Mouse (Mus musculus): ENCODE measurements at regions not wholly inside any gene's neighbourhood (a gene's known extent, or its start where the extent isn't known, plus 50 kb on each side); places are given as distances from the start of the nearest gene placed in this dataset.

- H3K4me3 ChIP-seq (replicated peaks; ENCODE audit: low read length) = no peak overlapping the region
- no peak overlapping the region for H3K9ac ChIP-seq (ENCODE audit: low read length)
- no peak overlapping the region for H3K27ac ChIP-seq (ENCODE audit: low read length)
- 0 out of 2 replicates have a peak, but pooled peaks cover 4% of the 10 kb centered on the region for H3K4me1 ChIP-seq (ENCODE audit: control insufficient read depth, insufficient read depth, low read length)
- H3K4me2 ChIP-seq (ENCODE audit: low read depth, low read length) = no peak overlapping the region
- no peaks in the 10 kb centered on the region for H3K36me3 ChIP-seq (ENCODE audit: control insufficient read depth, insufficient read depth, low read length)
- H3K9me3 ChIP-seq (replicated peaks; ENCODE audit: control insufficient read depth, low read length) = no peaks in the 10 kb centered on the region
- no peaks in the 10 kb centered on the region for H3K27me3 ChIP-seq (ENCODE audit: control insufficient read depth, insufficient read depth, low read length)
- 35% methylated on average over 3 of the region's 3 CpGs for WGBS
- ATAC-seq (ENCODE audit: insufficient read depth, low FRiP score) = no peak
Measured at GRCm38 (mm10) chr10:60932855-60933254, 101.5 kb upstream of the Unc5b start.

GRCm38 (mm10) chr10:60931891-60932378 lies 100.6 kb upstream of the Unc5b start:
- Histone ChIP-seq H3K36me3 (ENCODE audit: control insufficient read depth, insufficient read depth, low read length) (no peaks in the 10 kb centered on the region), H3K4me3 (replicated peaks; ENCODE audit: low read length) (no peak overlapping the region), H3K9me3 (replicated peaks; ENCODE audit: control insufficient read depth, low read length) (no peaks in the 10 kb centered on the region), H3K4me2 (ENCODE audit: low read depth, low read length) (no peak overlapping the region), H3K4me1 (ENCODE audit: control insufficient read depth, insufficient read depth, low read length) (0 out of 2 replicates have a peak, but pooled peaks cover 4% of the 10 kb centered on the region), H3K27ac (ENCODE audit: low read length) (no peak overlapping the region), H3K9ac (ENCODE audit: low read length) (no peak overlapping the region), H3K27me3 (ENCODE audit: control insufficient read depth, insufficient read depth, low read length) (no peaks in the 10 kb centered on the region)
- ATAC-seq (ENCODE audit: insufficient read depth, low FRiP score) = no peak
- WGBS = 50% methylated on average over 22 of the region's 22 CpGs

GRCm38 (mm10) chr10:60928646-60929045 lies 97.3 kb upstream of the Unc5b start:
- no peak for ATAC-seq (ENCODE audit: insufficient read depth, low FRiP score)
- no peak overlapping the region for H3K4me2 ChIP-seq (ENCODE audit: low read depth, low read length)
- H3K27me3 ChIP-seq (ENCODE audit: control insufficient read depth, insufficient read depth, low read length) = no peaks in the 10 kb centered on the region
- no peak overlapping the region for H3K9ac ChIP-seq (ENCODE audit: low read length)
- 57% methylated on average over 7 of the region's 7 CpGs for WGBS
- H3K9me3 ChIP-seq (replicated peaks; ENCODE audit: control insufficient read depth, low read length) = no peaks in the 10 kb centered on the region
- H3K36me3 ChIP-seq (ENCODE audit: control insufficient read depth, insufficient read depth, low read length) = no peaks in the 10 kb centered on the region
- H3K4me1 ChIP-seq (ENCODE audit: control insufficient read depth, insufficient read depth, low read length) = no peaks in the 10 kb centered on the region
- H3K4me3 ChIP-seq (replicated peaks; ENCODE audit: low read length) = no peak overlapping the region
- H3K27ac ChIP-seq (ENCODE audit: low read length) = no peak overlapping the region

- Histone ChIP-seq H3K4me3 (replicated peaks; ENCODE audit: low read length) (no peak overlapping the region), H3K27ac (ENCODE audit: low read length) (no peak overlapping the region), H3K4me1 (ENCODE audit: control insufficient read depth, insufficient read depth, low read length) (no peaks in the 10 kb centered on the region), H3K27me3 (ENCODE audit: control insufficient read depth, insufficient read depth, low read length) (no peaks in the 10 kb centered on the region), H3K9me3 (replicated peaks; ENCODE audit: control insufficient read depth, low read length) (no peaks in the 10 kb centered on the region), H3K36me3 (ENCODE audit: control insufficient read depth, insufficient read depth, low read length) (no peaks in the 10 kb centered on the region), H3K9ac (ENCODE audit: low read length) (no peak overlapping the region), H3K4me2 (ENCODE audit: low read depth, low read length) (no peak overlapping the region)
- ATAC-seq (ENCODE audit: insufficient read depth, low FRiP score) = no peak
- WGBS = 63% methylated on average over 8 of the region's 8 CpGs
Measured at GRCm38 (mm10) chr10:60928164-60928563, 96.8 kb upstream of the Unc5b start.

GRCm38 (mm10) chr10:60926632-60927031 lies 95.3 kb upstream of the Unc5b start:
- no peak overlapping the region for H3K27ac ChIP-seq (ENCODE audit: low read length)
- H3K9ac ChIP-seq (ENCODE audit: low read length) = no peak overlapping the region
- 76% methylated on average over 12 of the region's 12 CpGs for WGBS
- H3K36me3 ChIP-seq (ENCODE audit: control insufficient read depth, insufficient read depth, low read length) = no peaks in the 10 kb centered on the region
- no peaks in the 10 kb centered on the region for H3K9me3 ChIP-seq (replicated peaks; ENCODE audit: control insufficient read depth, low read length)
- no peak for ATAC-seq (ENCODE audit: insufficient read depth, low FRiP score)
- no peaks in the 10 kb centered on the region for H3K4me1 ChIP-seq (ENCODE audit: control insufficient read depth, insufficient read depth, low read length)
- H3K4me2 ChIP-seq (ENCODE audit: low read depth, low read length) = no peak overlapping the region
- no peak overlapping the region for H3K4me3 ChIP-seq (replicated peaks; ENCODE audit: low read length)
- H3K27me3 ChIP-seq (ENCODE audit: control insufficient read depth, insufficient read depth, low read length) = no peaks in the 10 kb centered on the region

- Histone ChIP-seq H3K4me3 (replicated peaks; ENCODE audit: low read length) (no peak overlapping the region), H3K36me3 (ENCODE audit: control insufficient read depth, insufficient read depth, low read length) (no peaks in the 10 kb centered on the region), H3K27me3 (ENCODE audit: control insufficient read depth, insufficient read depth, low read length) (no peaks in the 10 kb centered on the region), H3K9ac (ENCODE audit: low read length) (no peak overlapping the region), H3K4me1 (ENCODE audit: control insufficient read depth, insufficient read depth, low read length) (no peaks in the 10 kb centered on the region), H3K4me2 (ENCODE audit: low read depth, low read length) (no peak overlapping the region), H3K27ac (ENCODE audit: low read length) (no peak overlapping the region), H3K9me3 (replicated peaks; ENCODE audit: control insufficient read depth, low read length) (no peaks in the 10 kb centered on the region)
- no peak for ATAC-seq (ENCODE audit: insufficient read depth, low FRiP score)
- WGBS = 56% methylated on average over 2 of the region's 2 CpGs
Measured at GRCm38 (mm10) chr10:60925644-60926043, 94.3 kb upstream of the Unc5b start.

GRCm38 (mm10) chr10:60925198-60925597 lies 93.8 kb upstream of the Unc5b start:
- WGBS = 48% methylated on average over 2 of the region's 2 CpGs
- Histone ChIP-seq H3K4me2 (ENCODE audit: low read depth, low read length) (no peak overlapping the region), H3K27ac (ENCODE audit: low read length) (no peak overlapping the region), H3K4me3 (replicated peaks; ENCODE audit: low read length) (no peak overlapping the region), H3K4me1 (ENCODE audit: control insufficient read depth, insufficient read depth, low read length) (no peaks in the 10 kb centered on the region), H3K9ac (ENCODE audit: low read length) (no peak overlapping the region), H3K9me3 (replicated peaks; ENCODE audit: control insufficient read depth, low read length) (no peaks in the 10 kb centered on the region), H3K27me3 (ENCODE audit: control insufficient read depth, insufficient read depth, low read length) (no peaks in the 10 kb centered on the region), H3K36me3 (ENCODE audit: control insufficient read depth, insufficient read depth, low read length) (no peaks in the 10 kb centered on the region)
- ATAC-seq (ENCODE audit: insufficient read depth, low FRiP score) = no peak

GRCm38 (mm10) chr10:60923806-60924205 lies 92.4 kb upstream of the Unc5b start:
- WGBS = 65% methylated on average over 11 of the region's 11 CpGs
- no peak for ATAC-seq (ENCODE audit: insufficient read depth, low FRiP score)
- H3K27ac ChIP-seq (ENCODE audit: low read length) = no peak overlapping the region
- H3K36me3 ChIP-seq (ENCODE audit: control insufficient read depth, insufficient read depth, low read length) = no peaks in the 10 kb centered on the region
- H3K4me2 ChIP-seq (ENCODE audit: low read depth, low read length) = no peak overlapping the region
- H3K9ac ChIP-seq (ENCODE audit: low read length) = no peak overlapping the region
- no peaks in the 10 kb centered on the region for H3K9me3 ChIP-seq (replicated peaks; ENCODE audit: control insufficient read depth, low read length)
- H3K27me3 ChIP-seq (ENCODE audit: control insufficient read depth, insufficient read depth, low read length) = no peaks in the 10 kb centered on the region
- no peaks in the 10 kb centered on the region for H3K4me1 ChIP-seq (ENCODE audit: control insufficient read depth, insufficient read depth, low read length)
- H3K4me3 ChIP-seq (replicated peaks; ENCODE audit: low read length) = no peak overlapping the region

- no peaks in the 10 kb centered on the region for H3K36me3 ChIP-seq (ENCODE audit: control insufficient read depth, insufficient read depth, low read length)
Measured at GRCm38 (mm10) chr10:60920621-60921020, 89.2 kb upstream of the Unc5b start.

GRCm38 (mm10) chr10:60918020-60918419 lies 86.6 kb upstream of the Unc5b start:
- no peak overlapping the region for H3K9ac ChIP-seq (ENCODE audit: low read length)
- no peak overlapping the region for H3K4me3 ChIP-seq (replicated peaks; ENCODE audit: low read length)
- H3K4me2 ChIP-seq (ENCODE audit: low read depth, low read length) = no peak overlapping the region
- H3K4me1 ChIP-seq (ENCODE audit: control insufficient read depth, insufficient read depth, low read length) = no peaks in the 10 kb centered on the region
- no peak overlapping the region for H3K27ac ChIP-seq (ENCODE audit: low read length)
- no peaks in the 10 kb centered on the region for H3K27me3 ChIP-seq (ENCODE audit: control insufficient read depth, insufficient read depth, low read length)
- no peak for ATAC-seq (ENCODE audit: insufficient read depth, low FRiP score)
- 37% methylated on average over 8 of the region's 8 CpGs for WGBS
- no peaks in the 10 kb centered on the region for H3K36me3 ChIP-seq (ENCODE audit: control insufficient read depth, insufficient read depth, low read length)
- H3K9me3 ChIP-seq (replicated peaks; ENCODE audit: control insufficient read depth, low read length) = no peaks in the 10 kb centered on the region

More at GRCm38 (mm10) chr10:60920621-60921020, 89.2 kb upstream of the Unc5b start:
- ATAC-seq (ENCODE audit: insufficient read depth, low FRiP score) = no peak
- H3K4me2 ChIP-seq (ENCODE audit: low read depth, low read length) = no peak overlapping the region
- no peak overlapping the region for H3K27ac ChIP-seq (ENCODE audit: low read length)
- no peaks in the 10 kb centered on the region for H3K4me1 ChIP-seq (ENCODE audit: control insufficient read depth, insufficient read depth, low read length)
- H3K27me3 ChIP-seq (ENCODE audit: control insufficient read depth, insufficient read depth, low read length) = no peaks in the 10 kb centered on the region
- 72% methylated on average over 1 of the region's 1 CpGs for WGBS
- H3K9ac ChIP-seq (ENCODE audit: low read length) = no peak overlapping the region
- H3K9me3 ChIP-seq (replicated peaks; ENCODE audit: control insufficient read depth, low read length) = no peaks in the 10 kb centered on the region
- H3K4me3 ChIP-seq (replicated peaks; ENCODE audit: low read length) = no peak overlapping the region
